Mouse (Mus musculus) small intestine, adult 2 months (tissue): ENCODE measurements around the gene Ap5s1. TPM values are rescaled to one million over a fixed set of nuclear protein-coding genes. Genes with fewer than 3 reads are reported as not detected.
A peak's percentile ranks its signal among the peaks of the same experiment; 100 is the strongest.

Source experiments
- H3K27ac ChIP-seq: fragments of 200-500 bp; 2 replicates; pipeline ENCODE4 v1.5.1; 2012; ENCODE audit warnings: low read depth, low read length, control low read depth, inconsistent platforms; ENCODE audit not compliant: insufficient read depth
- H3K27me3 ChIP-seq: fragments of 200-500 bp; 2 replicates; pipeline ENCODE4 v1.6.1; 2012; ENCODE audit warnings: mild to moderate bottlenecking, moderate library complexity, low read length, inconsistent platforms; ENCODE audit not compliant: control insufficient read depth, insufficient read depth
- H3K36me3 ChIP-seq: fragments of 200-500 bp; 2 replicates; pipeline ENCODE4 v1.6.1; 2012; ENCODE audit warnings: mild to moderate bottlenecking, low read length, control low read depth, inconsistent platforms; ENCODE audit not compliant: control insufficient read depth, insufficient read depth
- H3K4me1 ChIP-seq: fragments of 200-500 bp; 2 replicates; pipeline ENCODE4 v1.6.1; 2012; ENCODE audit warnings: low read length, inconsistent platforms, mixed read lengths; ENCODE audit not compliant: control insufficient read depth, insufficient read depth, insufficient read length
- H3K4me3 ChIP-seq: fragments of 200-500 bp; 2 replicates; pipeline ENCODE4 v1.5.1; 2012; ENCODE audit warnings: low read depth, mild to moderate bottlenecking, control low read depth, inconsistent platforms, low read length, moderate library complexity
- CTCF ChIP-seq: fragments of 200-500 bp; IDR thresholded peaks from 2 replicates; pipeline ENCODE4 v1.5.1; 2012; ENCODE audit warnings: low read depth, mild to moderate bottlenecking, control low read depth, inconsistent platforms, low read length, moderate library complexity, mixed read lengths; ENCODE audit not compliant: insufficient replicate concordance, insufficient read length; ENCODE audit errors: extremely low read depth
- POLR2A ChIP-seq: fragments of 200-500 bp; IDR thresholded peaks from 2 replicates; pipeline ENCODE4 v1.6.1; 2012; ENCODE audit warnings: low read depth, mild to moderate bottlenecking, control low read depth, inconsistent platforms, low read length, moderate library complexity
- WGBS: fragments of 180-500 bp; shearing (Covaris S2); methylation state at CpG from one replicate; pipeline ENCODE4 v1.1.7; 2018; 5-methylcytosine and 5-hydroxymethylcytosine counted together
- polyA plus RNA-seq: library from polyadenylated mRNA; depleted of rRNA; stranded (reverse); fragments of >200 nt; gene quantifications from 2 replicates; pipeline ENCODE4 v1.2.3, GENCODE M21; 2012; rRNA removed

The Ap5s1 gene
- polyA plus RNA-seq, 1 experiment, result 90.0 TPM

DNA sequence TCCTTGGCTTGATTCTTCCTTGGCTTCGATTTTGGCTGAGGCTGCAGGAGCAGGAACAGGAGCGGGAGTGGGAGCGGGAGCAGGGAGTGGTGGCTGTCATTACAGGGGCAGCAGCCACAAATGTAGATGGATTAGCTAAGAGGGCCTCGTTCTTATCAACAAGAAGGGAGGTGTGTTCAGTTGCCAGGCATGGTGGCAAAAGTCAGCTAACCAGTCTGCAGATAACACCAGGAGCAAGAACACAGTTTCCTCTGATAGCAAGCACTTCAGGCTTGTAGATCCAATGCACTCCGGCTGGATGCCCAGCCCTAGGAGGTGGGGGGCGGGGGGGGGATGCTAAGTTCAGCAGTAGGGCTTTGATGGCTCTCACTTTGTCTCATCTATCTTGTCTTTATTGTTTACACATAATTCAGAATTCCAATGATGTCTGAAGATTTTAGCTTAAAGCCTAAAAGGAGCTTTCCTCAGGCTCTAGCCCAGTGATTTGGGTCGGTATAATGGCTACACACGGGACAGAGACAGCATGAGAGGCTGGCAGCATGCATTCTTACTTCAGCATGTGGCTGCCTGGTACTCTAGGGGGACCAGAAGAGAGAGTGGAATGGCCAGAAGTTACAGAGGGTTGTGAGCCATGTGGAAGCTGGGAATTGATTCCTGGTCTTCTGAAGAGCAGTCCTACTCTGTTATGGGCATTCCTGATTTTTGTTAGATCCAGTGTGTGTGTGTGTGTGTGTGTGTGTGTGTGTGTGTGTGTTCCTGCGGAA, 53.8 kb downstream of the Ap5s1 start:
- Histone ChIP-seq H3K27ac (no peak overlapping the region), H3K36me3 (no peaks in the 10 kb centered on the region), H3K4me3 (no peak overlapping the region), H3K4me1 (peaks cover 13% of the 10 kb centered on the region; the same call in 1 of the 2 replicates), H3K27me3 (no peaks in the 10 kb centered on the region)
- 26% methylated on average over 9 of the region's 9 CpGs for WGBS
- TF ChIP-seq CTCF (no peak), POLR2A (no peak)

DNA sequence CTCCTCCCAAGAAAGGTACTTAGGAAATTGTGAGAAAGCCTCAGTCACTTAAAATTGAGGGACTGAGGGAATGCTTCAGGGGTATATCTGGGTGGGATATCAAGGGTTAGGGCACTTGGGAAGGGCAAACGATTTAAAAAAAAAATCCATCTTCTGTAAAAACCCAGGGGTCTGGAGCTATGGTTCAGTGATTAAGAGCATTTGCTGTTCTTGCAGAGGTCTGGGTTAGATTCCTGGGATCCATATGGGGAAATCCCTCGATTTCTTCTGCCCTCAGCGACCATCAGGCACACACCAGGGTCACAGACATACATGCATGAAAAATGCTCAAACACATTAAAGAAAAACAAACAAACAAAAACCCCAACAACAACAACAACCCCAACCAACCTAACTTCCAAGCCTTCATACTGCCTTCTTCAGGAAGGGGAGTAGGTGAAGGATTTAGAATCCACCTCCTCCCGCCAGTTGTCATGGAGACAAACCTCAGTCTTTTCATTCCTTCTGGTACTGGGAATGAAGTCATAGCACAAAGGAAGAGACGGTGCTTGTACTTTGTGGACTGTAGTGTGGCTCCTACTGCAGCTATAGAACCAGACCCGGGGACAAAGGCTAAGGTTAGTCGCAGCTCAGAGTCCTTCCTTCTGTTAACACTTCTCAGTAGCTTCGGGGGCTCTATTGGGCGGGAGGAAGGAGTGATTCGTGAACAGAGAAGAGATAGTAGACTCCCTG, 54.8 kb downstream of the Ap5s1 start:
- no peak for TF ChIP-seq CTCF
- TF ChIP-seq POLR2A, result no peak
- peak overlapping the region; percentile 80 for H3K27ac ChIP-seq
- H3K4me1 ChIP-seq, result peaks cover 13% of the 10 kb centered on the region; the same call in 1 of the 2 replicates
- no peaks in the 10 kb centered on the region for H3K27me3 ChIP-seq
- H3K4me3 ChIP-seq, result peak overlapping the region; percentile 70
- H3K36me3 ChIP-seq, result no peaks in the 10 kb centered on the region
- 10% methylated on average over 10 of the region's 10 CpGs for WGBS

DNA sequence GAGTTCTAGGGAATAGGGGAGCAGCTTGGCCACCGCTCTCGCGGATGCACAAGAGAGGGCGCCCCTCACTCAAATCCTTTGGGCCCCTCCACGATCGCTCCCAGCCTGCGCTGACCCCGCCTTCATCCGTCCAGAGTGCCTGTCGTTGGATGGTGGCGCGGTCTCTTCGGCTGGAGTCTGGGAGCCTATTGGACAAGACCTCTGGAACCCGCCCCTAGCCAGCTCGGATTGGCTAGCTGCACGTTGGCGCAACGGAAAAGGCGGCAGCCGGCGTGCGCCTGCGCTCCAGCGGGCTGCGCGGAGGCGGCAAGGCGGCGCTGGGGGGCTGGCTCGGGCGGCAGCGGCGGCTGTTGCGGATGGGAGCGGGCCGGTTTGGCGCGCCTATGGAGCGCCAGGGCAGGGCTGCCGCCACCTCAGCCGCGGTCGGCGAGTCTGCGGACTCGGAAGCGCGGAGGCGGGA, 55.4 kb downstream of the Ap5s1 start, which contains the start of gene Pank2:
Pank2 (plus strand) TSS at position 283 of the 460 bp plus-strand sequence.
- no peaks in the 10 kb centered on the region for H3K36me3 ChIP-seq
- peak within 1 kb of the TSS; percentile 94 for H3K27ac ChIP-seq
- no peaks in the 10 kb centered on the region for H3K27me3 ChIP-seq
- peak within 1 kb of the TSS; percentile 81 for H3K4me3 ChIP-seq
- WGBS, result 1% methylated on average over 45 of the region's 49 CpGs
- peaks cover 13% of the 10 kb centered on the region; the same call in 1 of the 2 replicates for H3K4me1 ChIP-seq
- TF ChIP-seq POLR2A (peak; percentile 92; the same call in 1 of the 2 replicates), CTCF (no peak)

Other genes with a start within 250 kb of the Ap5s1 start
- gene Gfra4, start 164.0 kb upstream of the Ap5s1 start, polyA plus RNA-seq, result 11.1 and 17.0 TPM in 2 replicates
- gene Adam33, start 143.3 kb upstream of the Ap5s1 start, polyA plus RNA-seq, result 12.4 and 13.1 TPM in 2 replicates
- gene Siglec1, start 120.3 kb upstream of the Ap5s1 start, polyA plus RNA-seq, result 1.9 and 2.7 TPM in 2 replicates
- gene Hspa12b, start 79.8 kb upstream of the Ap5s1 start, polyA plus RNA-seq, result 2.2 and 3.3 TPM in 2 replicates
- gene Gm11037, start 73.6 kb upstream of the Ap5s1 start, polyA plus RNA-seq, result not detected in 2 replicates
- 52.3 and 57.2 TPM in 2 replicates for gene 1700037H04Rik, start 47.0 kb upstream of the Ap5s1 start, polyA plus RNA-seq
- 57.7 and 95.1 TPM in 2 replicates for gene Cenpb, start 27.0 kb upstream of the Ap5s1 start, polyA plus RNA-seq
- 11.6 and 22.4 TPM in 2 replicates for gene Cdc25b, start 20.1 kb upstream of the Ap5s1 start, polyA plus RNA-seq
- 5.6 and 8.2 TPM in 2 replicates for gene Spef1, start 19.8 kb upstream of the Ap5s1 start, polyA plus RNA-seq
- 49.8 and 80.8 TPM in 2 replicates for gene Mavs, start 27.0 kb downstream of the Ap5s1 start, polyA plus RNA-seq
- gene Pank2, start 55.4 kb downstream of the Ap5s1 start, polyA plus RNA-seq, result 6.6 and 11.1 TPM in 2 replicates
- 1.0 and 3.9 TPM in 2 replicates for gene Rnf24, start 145.8 kb downstream of the Ap5s1 start, polyA plus RNA-seq